Mouse (Mus musculus) CH12.LX (cell line): ENCODE measurements around the gene Pla2g2d. TPM values are rescaled to one million over a fixed set of nuclear protein-coding genes. Genes with fewer than 3 reads are reported as not detected.

Source experiments
- DNase-seq: peaks from one replicate; pipeline ENCODE4 v3.0.0-alpha.2; 2013; ENCODE audit errors: extremely low read depth
- H3K27ac ChIP-seq: 2 replicates; pipeline ENCODE4 v1.5.1; 2012; ENCODE audit warnings: low read depth, mild to moderate bottlenecking, control low read depth, moderate library complexity; ENCODE audit not compliant: insufficient read depth
- H3K27me3 ChIP-seq: replicated peaks from 2 replicates; pipeline ENCODE3; 2012; ENCODE audit warnings: inconsistent platforms
- H3K36me3 ChIP-seq, 2 experiments: replicated peaks in 1 of 2; 2 replicates each; pipeline versions ENCODE3 to v1.6.1; 2012; ENCODE audit warnings: inconsistent platforms in 1 of 2, low read length in 1 of 2, mild to moderate bottlenecking in 1 of 2, mixed read lengths in 1 of 2, moderate library complexity in 1 of 2; ENCODE audit not compliant: control insufficient read depth in 1 of 2, insufficient read depth in 1 of 2
- H3K4me1 ChIP-seq, 2 experiments: 2 replicates each; pipeline ENCODE4 v1.6.1; 2012; ENCODE audit warnings: inconsistent platforms in 1 of 2, moderate library complexity in 1 of 2; ENCODE audit not compliant: insufficient read depth in 2 of 2, control insufficient read depth in 1 of 2
- H3K4me2 ChIP-seq: 2 replicates; pipeline ENCODE4 v1.6.1; 2012; ENCODE audit warnings: low read depth, mild to moderate bottlenecking, control low read depth; ENCODE audit not compliant: poor library complexity, insufficient read depth, severe bottlenecking
- H3K4me3 ChIP-seq, 3 experiments: fragments of 150-350 bp in 1 of 3; sonication (generic) in 1 of 3; replicated peaks in 1 of 3; 2 replicates each; pipeline versions ENCODE3 to v1.5.1; 2011 to 2012; ENCODE audit warnings: low read depth in 2 of 3, low read length in 2 of 3, mild to moderate bottlenecking in 2 of 3, moderate library complexity in 2 of 3, control low read depth in 1 of 3, improper control_type of control experiment in 1 of 3, inconsistent platforms in 1 of 3, mixed read lengths in 1 of 3; ENCODE audit not compliant: poor library complexity in 1 of 3
- H3K79me2 ChIP-seq: replicated peaks from 2 replicates; pipeline ENCODE4 v1.6.1; 2012; ENCODE audit warnings: mild to moderate bottlenecking, moderate library complexity; ENCODE audit not compliant: control insufficient read depth, poor library complexity, insufficient read depth, severe bottlenecking; ENCODE audit errors: extremely low read depth
- H3K9ac ChIP-seq: 2 replicates; pipeline ENCODE4 v1.6.1; 2012; ENCODE audit warnings: low read depth, mild to moderate bottlenecking, control low read depth, moderate library complexity; ENCODE audit not compliant: insufficient read depth
- H3K9me3 ChIP-seq: replicated peaks from 2 replicates; pipeline ENCODE3; 2012; ENCODE audit warnings: low read length, inconsistent platforms, mixed read lengths
- BHLHE40 ChIP-seq: IDR thresholded peaks from 2 replicates; pipeline ENCODE4 v1.6.1; 2011; ENCODE audit warnings: mild to moderate bottlenecking, low read depth, low read length, improper control_type of control experiment
- CHD1 ChIP-seq: IDR thresholded peaks from 2 replicates; pipeline ENCODE4 v1.6.1; 2012; ENCODE audit warnings: low read depth, low read length, improper control_type of control experiment, inconsistent platforms
- CTCF ChIP-seq, 2 experiments: IDR thresholded peaks in 1 of 2; conservative IDR thresholded peaks in 1 of 2; 2 replicates each; pipeline ENCODE4 v1.5.1; 2011 to 2012; ENCODE audit warnings: low read depth in 2 of 2, low read length in 2 of 2, improper control_type of control experiment in 1 of 2, inconsistent platforms in 1 of 2, mild to moderate bottlenecking in 1 of 2, moderate library complexity in 1 of 2
- GABPA ChIP-seq: IDR thresholded peaks from 2 replicates; pipeline ENCODE4 v1.6.1; 2012; ENCODE audit warnings: low read depth, low read length, improper control_type of control experiment, inconsistent platforms; ENCODE audit not compliant: insufficient replicate concordance
- IRF4 ChIP-seq: IDR thresholded peaks from 2 replicates; pipeline ENCODE4 v1.6.1; 2014; ENCODE audit warnings: low read depth, mild to moderate bottlenecking, inconsistent platforms, low read length, improper control_type of control experiment
- MAFK ChIP-seq: IDR thresholded peaks from 2 replicates; pipeline ENCODE4 v1.6.1; 2011; ENCODE audit warnings: low read length, improper control_type of control experiment; ENCODE audit not compliant: insufficient replicate concordance
- MAX ChIP-seq: IDR thresholded peaks from 2 replicates; pipeline ENCODE4 v1.6.1; 2011; ENCODE audit warnings: low read length, improper control_type of control experiment
- MAZ ChIP-seq: IDR thresholded peaks from 2 replicates; pipeline ENCODE4 v1.6.1; 2012; ENCODE audit warnings: low read depth, mild to moderate bottlenecking, inconsistent platforms, low read length, improper control_type of control experiment, moderate library complexity
- MEF2A ChIP-seq: IDR thresholded peaks from 2 replicates; pipeline ENCODE4 v1.6.1; 2014; ENCODE audit warnings: low read depth, mild to moderate bottlenecking, inconsistent platforms, low read length, improper control_type of control experiment, borderline replicate concordance
- MXI1 ChIP-seq: IDR thresholded peaks from 2 replicates; pipeline ENCODE4 v1.6.1; 2011; ENCODE audit warnings: mild to moderate bottlenecking, low read depth, low read length, improper control_type of control experiment
- MYC ChIP-seq: IDR thresholded peaks from 2 replicates; pipeline ENCODE4 v1.6.1; 2011; ENCODE audit warnings: low read depth, mild to moderate bottlenecking, improper control_type of control experiment, low read length
- NELFE ChIP-seq: IDR thresholded peaks from 2 replicates; pipeline ENCODE4 v1.6.1; 2011; ENCODE audit warnings: low read depth, low read length, improper control_type of control experiment
- PAX5 ChIP-seq: IDR thresholded peaks from 2 replicates; pipeline ENCODE4 v1.6.1; 2012; ENCODE audit warnings: low read length, inconsistent platforms, mixed read lengths
- POLR2A ChIP-seq: IDR thresholded peaks from 2 replicates; pipeline ENCODE4 v1.6.1; 2011; ENCODE audit warnings: low read depth, mild to moderate bottlenecking, improper control_type of control experiment, low read length
- POLR2AphosphoS2 ChIP-seq: IDR thresholded peaks from 2 replicates; pipeline ENCODE4 v1.6.1; 2011; ENCODE audit warnings: low read depth, low read length, improper control_type of control experiment
- RAD21 ChIP-seq: IDR thresholded peaks from 2 replicates; pipeline ENCODE4 v1.6.1; 2011; ENCODE audit warnings: low read depth, mild to moderate bottlenecking, low read length, improper control_type of control experiment, moderate library complexity
- SIN3A ChIP-seq: IDR thresholded peaks from 2 replicates; pipeline ENCODE4 v1.6.1; 2012; ENCODE audit warnings: low read length, improper control_type of control experiment, inconsistent platforms
- SMC3 ChIP-seq: IDR thresholded peaks from 2 replicates; pipeline ENCODE4 v1.6.1; 2011; ENCODE audit warnings: low read depth, low read length, improper control_type of control experiment
- UBTF ChIP-seq: IDR thresholded peaks from 2 replicates; pipeline ENCODE4 v1.6.1; 2012; ENCODE audit warnings: low read depth, mild to moderate bottlenecking, inconsistent platforms, low read length, improper control_type of control experiment, moderate library complexity
- USF1 ChIP-seq: IDR thresholded peaks from 2 replicates; pipeline ENCODE4 v1.6.1; 2014; ENCODE audit warnings: low read depth, mild to moderate bottlenecking, inconsistent platforms, low read length, improper control_type of control experiment
- ZC3H11A ChIP-seq: IDR thresholded peaks from 2 replicates; pipeline ENCODE4 v1.6.1; 2012; ENCODE audit warnings: low read depth, mild to moderate bottlenecking, inconsistent platforms, low read length, improper control_type of control experiment
- ZKSCAN1 ChIP-seq: IDR thresholded peaks from 2 replicates; pipeline ENCODE4 v1.6.1; 2012; ENCODE audit warnings: low read depth, inconsistent platforms, low read length, improper control_type of control experiment, borderline replicate concordance
- ZMIZ1 ChIP-seq: IDR thresholded peaks from 2 replicates; pipeline ENCODE4 v1.6.1; 2012; ENCODE audit warnings: low read depth, mild to moderate bottlenecking, inconsistent platforms, low read length, improper control_type of control experiment
- dilution Hi-C: fragments of 300-500 bp; cut with MboI; formaldehyde crosslinking; loops from 2 replicates; pipeline ENCODE4 v1.14.3; 2020; ENCODE audit warnings: low sequenced_read_pairs; ENCODE audit not compliant: extremely low pct_unique_long_range_greater_than_20kb, extremely low pct_ligation_motif_present
- in situ Hi-C: fragments of 300-500 bp; cut with MboI; formaldehyde crosslinking; loops from 3 replicates; pipeline ENCODE4 v1.14.3; 2019; ENCODE audit warnings: low sequenced_read_pairs, low pct_ligation_motif_present, low pct_unique_long_range_greater_than_20kb, mixed read lengths
- polyA plus RNA-seq: library from polyadenylated mRNA; unstranded; fragments of >175 nt; gene quantifications from 2 replicates; pipeline ENCODE4 v1.2.1, GENCODE M21; 2012; ENCODE audit warnings: low read depth; ENCODE audit not compliant: insufficient read length
- total RNA-seq, 2 experiments: library from RNA; depleted of rRNA; stranded (reverse); fragments of 300-350 nt in 1 of 2; fragments of >200 nt in 1 of 2; gene quantifications; 2 replicates each; pipeline ENCODE4 v1.2.3; 2012 to 2014

The Pla2g2d gene
- total and polyA plus RNA-seq, 3 experiments = not detected

DNA sequence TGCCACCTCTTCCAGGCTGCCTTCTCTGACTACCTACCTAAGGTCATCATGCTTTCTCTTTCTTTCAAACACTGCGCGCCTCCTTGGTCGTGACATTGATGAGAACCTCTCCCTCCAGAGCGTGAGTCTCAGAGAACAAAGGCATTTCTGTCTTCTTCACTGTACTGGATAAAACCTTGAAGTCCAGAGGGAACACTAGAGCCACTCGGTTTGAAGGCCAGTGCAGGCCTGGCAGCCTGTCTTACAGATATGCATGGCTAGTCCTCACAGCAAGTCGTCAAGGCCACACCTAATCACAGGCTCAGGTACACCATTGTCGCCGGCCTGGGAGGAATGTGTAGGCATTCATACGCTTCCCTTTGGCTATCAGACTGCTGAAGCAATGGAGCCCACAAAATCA is 40.6 kb downstream of the Pla2g2d start:
- dilution Hi-C loops (no loop called here), in situ Hi-C loops (no loop called here)
- Histone ChIP-seq H3K36me3 (no peaks in the 10 kb centered on the region), H3K9me3 (no peaks in the 10 kb centered on the region), H3K4me3 (no peak overlapping the region), H3K27ac (no peak overlapping the region), H3K4me1 (no peaks in the 10 kb centered on the region), H3K79me2 (no peaks in the 10 kb centered on the region), H3K27me3 (peaks cover 86% of the 10 kb centered on the region), H3K4me2 (no peak overlapping the region), H3K9ac (no peak overlapping the region)
- no peak for DNase-seq
- no peak for TF ChIP-seq SMC3
- TF ChIP-seq PAX5 = no peak
- no peak for TF ChIP-seq ZMIZ1
- TF ChIP-seq MAZ = no peak
- TF ChIP-seq MXI1 = no peak
- TF ChIP-seq CTCF (conservative IDR thresholded peaks at IDR 0.05 in 1 of 2, IDR thresholded peaks at IDR 0.05 in 1 of 2; ENCODE audit: low read depth in 2 of 2, low read length in 2 of 2) = no peak
- TF ChIP-seq MAX = no peak
- no peak for TF ChIP-seq RAD21
- TF ChIP-seq IRF4 = no peak
- TF ChIP-seq MYC = no peak
- TF ChIP-seq GABPA = no peak
- no peak for TF ChIP-seq POLR2A
- no peak for TF ChIP-seq POLR2AphosphoS2
- TF ChIP-seq BHLHE40 = no peak
- TF ChIP-seq SIN3A = no peak
- no peak for TF ChIP-seq CHD1
- no peak for TF ChIP-seq USF1
- no peak for TF ChIP-seq MEF2A
- TF ChIP-seq ZC3H11A = no peak
- no peak for TF ChIP-seq MAFK

DNA sequence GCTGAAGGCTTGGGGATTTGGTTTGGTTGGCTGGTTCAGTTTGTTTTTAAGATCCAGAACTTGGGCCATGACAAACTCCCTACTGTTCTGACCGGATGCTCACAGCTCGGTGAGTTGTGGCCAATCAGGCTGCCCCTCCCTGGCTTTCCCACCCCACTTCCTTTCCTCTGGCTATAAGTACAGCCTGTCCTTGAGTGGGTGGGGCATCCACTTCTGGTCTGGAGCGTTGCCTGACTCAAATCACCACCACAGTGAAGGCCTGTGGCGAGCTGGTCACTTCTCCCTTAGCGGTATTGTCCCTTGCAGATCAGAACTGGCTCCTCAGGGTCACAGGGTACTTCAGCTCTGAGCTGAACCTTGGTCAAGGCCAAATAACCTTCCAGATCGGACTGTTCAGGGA is 42.2 kb downstream of the Pla2g2d start:
- Histone ChIP-seq H3K4me1 (no peaks in the 10 kb centered on the region), H3K79me2 (no peaks in the 10 kb centered on the region), H3K9ac (no peak overlapping the region), H3K9me3 (peaks cover 8% of the 10 kb centered on the region), H3K4me3 (no peak overlapping the region), H3K4me2 (no peak overlapping the region), H3K36me3 (no peaks in the 10 kb centered on the region), H3K27me3 (peaks cover 70% of the 10 kb centered on the region), H3K27ac (no peak overlapping the region)
- dilution Hi-C loops (no loop called here), in situ Hi-C loops (no loop called here)
- DNase-seq = no peak
- TF ChIP-seq NELFE = no peak
- TF ChIP-seq UBTF = no peak
- no peak for TF ChIP-seq MEF2A
- no peak for TF ChIP-seq MAFK
- TF ChIP-seq MYC = no peak
- TF ChIP-seq SIN3A = no peak
- no peak for TF ChIP-seq ZKSCAN1
- no peak for TF ChIP-seq BHLHE40
- TF ChIP-seq GABPA = no peak
